Mouse (Mus musculus): Measurements from ENCODE around the gene Gm973.

DNA sequence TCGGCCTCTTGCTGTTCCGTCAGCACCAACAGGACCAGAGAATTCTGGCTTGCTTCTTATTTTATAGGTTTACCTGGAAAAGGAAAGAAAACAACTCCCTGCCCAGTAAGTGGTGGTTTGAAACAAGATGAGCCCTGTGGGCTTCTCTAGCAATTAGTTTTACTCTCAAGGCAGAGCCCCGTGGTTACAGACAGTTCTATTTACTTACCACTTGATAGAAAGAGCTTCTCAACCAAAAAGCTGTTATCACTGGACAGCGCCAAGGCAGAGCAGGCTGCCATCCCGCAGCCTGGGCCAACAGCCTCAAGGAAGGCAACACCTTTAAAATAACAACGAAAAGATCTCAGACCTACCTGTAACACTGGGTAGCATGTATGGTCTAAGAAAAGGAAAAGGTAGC is 26.2 kb downstream of the Gm973 start:
- TF ChIP-seq GATA1 (IDR thresholded peaks at IDR 0.05; ENCODE audit: low read depth, low read length), result no peak
- TF ChIP-seq POLR2A (IDR thresholded peaks at IDR 0.05; ENCODE audit: control insufficient read depth in 1 of 2, insufficient read depth in 1 of 2, low read depth in 1 of 2, low read length in 2 of 2, poor library complexity in 1 of 2), result no peak
- TF ChIP-seq CTCF (IDR thresholded peaks at IDR 0.05 in 2 of 3, conservative IDR thresholded peaks at IDR 0.05 in 1 of 3; ENCODE audit: control insufficient read depth in 1 of 3, insufficient read depth in 1 of 3, low read depth in 2 of 3, low read length in 3 of 3, poor library complexity in 1 of 3, severe bottlenecking in 1 of 3), result no peak
- no peak for TF ChIP-seq MAFK (IDR thresholded peaks at IDR 0.05; ENCODE audit: borderline replicate concordance, low read depth, low read length)
- TF ChIP-seq ZC3H11A (IDR thresholded peaks at IDR 0.05; ENCODE audit: low read depth, low read length), result no peak
- TF ChIP-seq TAL1 (IDR thresholded peaks at IDR 0.05; ENCODE audit: low read length), result no peak
- no peak for TF ChIP-seq KAT2A (conservative IDR thresholded peaks at IDR 0.05; ENCODE audit: low read depth, low read length)
- TF ChIP-seq CHD1 (IDR thresholded peaks at IDR 0.05; ENCODE audit: low read depth, low read length), result no peak
- TF ChIP-seq MAX (IDR thresholded peaks at IDR 0.05; ENCODE audit: low read length), result no peak
- no peak for TF ChIP-seq USF2 (IDR thresholded peaks at IDR 0.05; ENCODE audit: borderline replicate concordance in 1 of 2, insufficient read depth in 1 of 2, low read depth in 1 of 2, low read length in 2 of 2)
- TF ChIP-seq HCFC1 (IDR thresholded peaks at IDR 0.05; ENCODE audit: low read depth, low read length), result no peak
- TF ChIP-seq POLR2AphosphoS2 (IDR thresholded peaks at IDR 0.05; ENCODE audit: low read length), result no peak
- no peak for TF ChIP-seq USF1 (IDR thresholded peaks at IDR 0.05; ENCODE audit: low read depth, low read length)

Data from MEL (cell line).